Mouse (Mus musculus) olfactory bulb, adult 2 months (tissue): ENCODE data around the gene A1bg.

ENCODE experiments used
- CTCF ChIP-seq: fragments of 200-500 bp; IDR thresholded peaks from 2 replicates; pipeline ENCODE4 v1.5.1; 2012; ENCODE audit warnings: low read depth, mild to moderate bottlenecking, low read length, moderate library complexity; ENCODE audit not compliant: insufficient read depth
- POLR2A ChIP-seq: fragments of 200-500 bp; IDR thresholded peaks from 2 replicates; pipeline ENCODE4 v1.6.1; 2012; ENCODE audit warnings: mild to moderate bottlenecking, low read depth, low read length, moderate library complexity; ENCODE audit not compliant: insufficient read depth

DNA sequence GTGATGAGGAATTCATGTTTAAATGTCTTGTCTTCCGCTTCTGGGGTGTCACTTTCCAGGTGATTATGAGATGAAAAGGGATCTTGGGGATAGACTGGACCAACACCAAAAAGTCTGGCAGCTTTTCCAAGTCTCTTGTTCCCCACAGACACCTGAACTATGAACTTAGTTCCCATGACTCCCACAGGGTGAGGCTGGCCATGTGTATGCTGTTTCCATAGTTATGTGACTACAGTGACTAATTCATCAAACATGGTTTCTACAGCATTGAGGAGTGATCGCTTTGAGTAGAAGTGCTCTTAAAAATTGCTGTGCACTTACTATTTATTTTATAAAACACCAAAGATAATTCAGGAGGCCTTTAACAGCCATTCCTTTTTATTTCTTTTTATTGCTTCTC lies 34.1 kb downstream of the A1bg start:
- TF ChIP-seq POLR2A (no peak), CTCF (no peak)
